Mouse (Mus musculus) testis, adult 2 months (tissue): Measurements from ENCODE around the gene Slc16a5.

ENCODE experiments used
- CTCF ChIP-seq: fragments of 200-500 bp; IDR thresholded peaks from 2 replicates; pipeline ENCODE4 v1.5.1; 2012; ENCODE audit warnings: low read depth, mild to moderate bottlenecking, inconsistent platforms, low read length, moderate library complexity; ENCODE audit not compliant: control insufficient read depth, insufficient read depth, insufficient replicate concordance
- POLR2A ChIP-seq: fragments of 200-500 bp; IDR thresholded peaks from 2 replicates; pipeline ENCODE4 v1.6.1; 2012; ENCODE audit warnings: low read depth, mild to moderate bottlenecking, inconsistent platforms, low read length, moderate library complexity; ENCODE audit not compliant: control insufficient read depth

DNA sequence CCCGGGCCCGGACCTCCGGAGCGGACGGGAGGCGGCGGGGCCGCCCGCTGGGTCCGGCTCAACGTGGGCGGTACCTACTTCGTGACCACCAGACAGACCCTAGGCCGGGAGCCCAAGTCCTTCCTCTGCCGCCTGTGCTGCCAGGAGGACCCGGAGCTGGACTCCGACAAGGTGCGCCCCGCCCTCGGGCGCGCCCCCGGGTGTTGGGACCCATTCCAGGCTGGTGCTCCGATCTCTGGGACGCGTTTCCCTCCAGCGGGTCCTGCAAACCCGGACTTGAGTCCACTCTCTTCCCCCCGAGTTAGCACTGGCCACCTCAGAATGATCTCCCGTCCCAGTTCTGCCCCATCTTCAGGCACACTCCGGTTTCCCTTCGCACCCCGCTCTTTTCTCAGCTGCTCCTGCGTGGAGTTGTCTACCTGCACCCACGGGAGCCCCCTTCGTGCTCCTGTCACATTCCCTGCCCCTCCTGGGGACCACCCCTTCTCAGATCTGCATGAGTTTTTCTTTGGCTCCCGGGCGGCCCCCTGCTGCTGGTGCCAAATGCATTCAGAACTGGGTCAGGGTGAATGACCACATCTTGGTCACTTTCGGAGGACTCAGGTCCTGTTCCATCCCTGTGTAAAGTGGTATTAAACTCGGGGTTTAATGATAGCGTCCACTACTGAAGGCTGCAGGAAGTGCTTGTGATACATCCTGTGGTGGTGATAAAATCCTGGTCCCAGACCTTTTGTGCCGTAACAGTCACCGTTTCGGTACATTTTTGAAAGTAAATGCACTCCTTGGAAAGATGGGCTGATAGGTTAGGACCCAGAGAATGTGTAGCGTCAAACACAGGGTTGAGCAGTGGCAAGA lies 41.7 kb upstream of the Slc16a5 start:
- TF ChIP-seq CTCF, result no peak
- no peak for TF ChIP-seq POLR2A
